Mouse (Mus musculus) hindbrain, embryonic 10.5 days (tissue): Measurements from ENCODE around the gene Osbp2. TPM values are rescaled to one million over a fixed set of nuclear protein-coding genes. Genes with fewer than 3 reads are reported as not detected.

Experiments used
- DNase-seq: peaks from one replicate; pipeline ENCODE4 v3.0.0-alpha.2; 2017; ENCODE audit warnings: low spot score
- H3K27ac ChIP-seq: fragments of 300-500 bp; sonication (generic); 2 replicates; pipeline ENCODE4 v1.5.1; 2016; ENCODE audit warnings: mild to moderate bottlenecking, moderate library complexity
- H3K27me3 ChIP-seq: fragments of 300-500 bp; sonication (generic); 2 replicates; pipeline ENCODE4 v1.6.1; 2016; ENCODE audit warnings: mild to moderate bottlenecking; ENCODE audit not compliant: poor library complexity, insufficient read depth, severe bottlenecking
- H3K36me3 ChIP-seq: fragments of 300-500 bp; sonication (generic); 2 replicates; pipeline ENCODE4 v1.6.1; 2016; ENCODE audit warnings: mild to moderate bottlenecking, moderate library complexity
- H3K4me1 ChIP-seq: fragments of 300-500 bp; sonication (generic); replicated peaks from 2 replicates; pipeline ENCODE4 v1.6.1; 2016; ENCODE audit warnings: mild to moderate bottlenecking
- H3K4me3 ChIP-seq: fragments of 300-500 bp; sonication (generic); 2 replicates; pipeline ENCODE4 v1.5.1; 2016; ENCODE audit warnings: mild to moderate bottlenecking, moderate library complexity
- H3K9me3 ChIP-seq: fragments of 300-500 bp; sonication (generic); 2 replicates; pipeline ENCODE4 v1.6.1; 2016; ENCODE audit warnings: mild to moderate bottlenecking, moderate library complexity
- WGBS: fragments of 180-500 bp; shearing (Covaris S2); methylation state at CpG from one replicate; pipeline ENCODE4 v1.1.7; 2016; 5-methylcytosine and 5-hydroxymethylcytosine counted together
- polyA plus RNA-seq: library from polyadenylated mRNA; unstranded; fragments of >200 nt; fragmentation: Nextera tagmentation; extraction: Ambion mirVana; gene quantifications from 2 replicates; pipeline ENCODE4 v1.2.1, GENCODE M21; 2016

Osbp2 gene
- polyA plus RNA-seq, 1 experiment from 2014 or later, result 2.5 TPM

DNA sequence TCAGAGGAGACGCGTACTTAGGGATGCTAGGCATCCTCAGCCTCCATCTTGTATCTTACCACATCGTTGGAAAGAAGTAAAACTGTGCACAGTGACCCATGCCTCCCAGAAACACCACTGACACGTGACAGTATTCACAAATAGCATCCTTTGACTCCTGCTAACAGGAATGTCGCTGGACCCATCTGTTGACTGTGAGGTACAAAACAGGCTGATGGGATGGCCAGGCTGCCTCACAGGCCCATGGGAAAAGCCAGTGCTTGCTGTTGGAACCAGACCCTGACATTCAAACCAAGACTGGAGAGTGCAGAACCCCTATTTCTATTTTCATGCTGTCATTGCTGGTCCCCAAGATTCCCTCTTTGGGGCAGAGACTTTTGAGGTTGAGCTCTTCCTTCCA is 5.8 kb downstream of the Osbp2 start:
- 0 out of 2 replicates have a peak, but pooled peaks cover 2% of the 10 kb centered on the region for H3K9me3 ChIP-seq
- H3K27me3 ChIP-seq, result peaks cover 18% of the 10 kb centered on the region
- no peak overlapping the region for H3K27ac ChIP-seq
- WGBS, result 74% methylated on average over 5 of the region's 5 CpGs
- no peak overlapping the region for H3K4me3 ChIP-seq
- no peaks in the 10 kb centered on the region for H3K4me1 ChIP-seq
- no peaks in the 10 kb centered on the region for H3K36me3 ChIP-seq
- DNase-seq, result no peak

GRCm38 (mm10) chr11:3855846-3856245 is 7.9 kb downstream of the Osbp2 start:
- H3K9me3 ChIP-seq, result 0 out of 2 replicates have a peak, but pooled peaks cover 2% of the 10 kb centered on the region
- no peak overlapping the region for H3K27ac ChIP-seq
- H3K27me3 ChIP-seq, result no peaks in the 10 kb centered on the region
- DNase-seq, result no peak
- H3K4me1 ChIP-seq, result no peaks in the 10 kb centered on the region
- 87% methylated on average over 5 of the region's 5 CpGs for WGBS
- no peaks in the 10 kb centered on the region for H3K36me3 ChIP-seq
- H3K4me3 ChIP-seq, result no peak overlapping the region

DNA sequence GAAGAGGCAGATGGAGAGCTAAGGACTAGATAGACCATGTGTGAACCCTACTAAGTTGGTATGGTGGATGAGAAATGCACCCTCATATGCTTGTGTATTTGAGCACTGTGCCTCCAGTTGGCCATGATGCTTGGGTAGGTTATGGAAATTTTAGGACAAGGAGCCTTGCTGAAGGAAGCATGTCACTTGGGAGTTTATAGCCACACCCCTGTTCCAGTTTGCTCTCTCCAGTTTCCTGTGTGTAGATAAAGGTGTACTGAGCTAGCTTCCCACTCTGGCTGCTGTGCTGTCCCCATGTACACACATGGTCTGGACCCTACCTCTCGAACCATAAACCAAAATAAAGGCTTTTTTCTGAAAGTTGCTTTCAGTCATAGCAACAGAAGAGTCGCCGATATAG is 9.5 kb downstream of the Osbp2 start:
- Histone ChIP-seq H3K27ac (no peak overlapping the region), H3K36me3 (no peaks in the 10 kb centered on the region), H3K4me3 (no peak overlapping the region), H3K27me3 (no peaks in the 10 kb centered on the region), H3K9me3 (peaks cover 2% of the 10 kb centered on the region; the same call in 1 of the 2 replicates), H3K4me1 (no peaks in the 10 kb centered on the region)
- WGBS, result 90% methylated on average over 3 of the region's 3 CpGs
- DNase-seq, result no peak

DNA sequence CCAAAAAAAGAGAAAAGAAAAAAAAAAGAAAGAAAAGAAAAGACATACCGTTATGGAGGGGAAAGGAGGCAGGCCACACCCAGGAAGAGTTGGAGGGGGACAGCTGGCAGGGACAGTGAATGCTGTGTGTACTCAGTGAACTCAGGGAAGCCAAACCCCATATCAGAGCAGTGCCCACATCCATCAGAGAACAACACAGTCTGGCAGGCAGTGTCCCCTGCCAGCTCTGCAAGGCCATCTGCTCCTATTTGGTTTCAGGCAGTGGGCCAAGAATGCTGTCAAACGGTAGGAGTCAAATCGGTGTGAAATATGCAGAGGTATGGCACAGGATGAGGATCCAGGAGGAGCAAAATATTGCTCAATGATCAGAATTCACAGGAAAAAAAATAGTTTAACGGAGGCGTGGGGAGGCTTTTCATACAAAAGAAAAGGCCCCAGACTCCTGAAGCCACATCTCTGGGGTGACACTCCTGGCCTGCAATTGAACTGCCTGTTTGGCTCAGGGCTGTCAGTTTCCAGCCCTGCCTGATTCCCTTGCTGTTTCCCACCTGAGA is 10.1 kb downstream of the Osbp2 start:
- WGBS, result 84% methylated on average over 5 of the region's 5 CpGs
- no peaks in the 10 kb centered on the region for H3K4me1 ChIP-seq
- no peak for DNase-seq
- no peak overlapping the region for H3K27ac ChIP-seq
- H3K36me3 ChIP-seq, result no peaks in the 10 kb centered on the region
- H3K4me3 ChIP-seq, result no peak overlapping the region
- peaks cover 2% of the 10 kb centered on the region; the same call in 1 of the 2 replicates for H3K9me3 ChIP-seq
- H3K27me3 ChIP-seq, result no peaks in the 10 kb centered on the region

- WGBS, result 96% methylated on average over 10 of the region's 10 CpGs
- no peak overlapping the region for H3K4me3 ChIP-seq
- H3K27ac ChIP-seq, result no peak overlapping the region
- H3K4me1 ChIP-seq, result no peaks in the 10 kb centered on the region
- no peaks in the 10 kb centered on the region for H3K27me3 ChIP-seq
- no peaks in the 10 kb centered on the region for H3K36me3 ChIP-seq
- no peak for DNase-seq
- H3K9me3 ChIP-seq, result peaks cover 2% of the 10 kb centered on the region; the same call in 1 of the 2 replicates
Observed at GRCm38 (mm10) chr11:3853031-3853430, 10.7 kb downstream of the Osbp2 start.

DNA sequence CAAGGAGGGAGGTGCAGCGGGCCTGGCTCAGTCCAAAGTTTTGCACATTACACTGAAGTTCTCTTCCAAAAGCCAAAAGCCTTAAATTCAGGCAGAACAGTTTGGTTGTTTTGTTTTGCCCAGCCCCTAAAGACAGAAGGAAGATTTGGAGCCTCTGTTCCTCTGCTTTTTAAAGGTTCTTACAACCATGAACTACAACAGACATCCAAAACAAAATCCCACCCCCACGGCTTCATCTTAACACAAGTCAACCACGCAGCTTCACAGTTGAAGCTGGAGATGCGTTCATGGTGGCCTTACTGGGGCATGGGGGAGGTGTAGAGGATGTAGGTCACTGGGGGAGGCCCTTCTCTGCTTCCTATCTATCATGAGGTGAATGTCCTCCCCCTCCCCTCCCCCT is 11.8 kb downstream of the Osbp2 start:
- peaks cover 2% of the 10 kb centered on the region; the same call in 1 of the 2 replicates for H3K9me3 ChIP-seq
- H3K36me3 ChIP-seq, result no peaks in the 10 kb centered on the region
- H3K27me3 ChIP-seq, result no peaks in the 10 kb centered on the region
- no peaks in the 10 kb centered on the region for H3K4me1 ChIP-seq
- no peak overlapping the region for H3K4me3 ChIP-seq
- no peak overlapping the region for H3K27ac ChIP-seq
- WGBS, result 82% methylated on average over 4 of the region's 4 CpGs
- no peak for DNase-seq

- Histone ChIP-seq H3K4me3 (no peak overlapping the region), H3K27me3 (no peaks in the 10 kb centered on the region), H3K36me3 (no peaks in the 10 kb centered on the region), H3K4me1 (no peaks in the 10 kb centered on the region), H3K27ac (no peak overlapping the region), H3K9me3 (peaks cover 2% of the 10 kb centered on the region; the same call in 1 of the 2 replicates)
- DNase-seq, result no peak
- WGBS, result 77% methylated on average over 5 of the region's 5 CpGs
Observed at GRCm38 (mm10) chr11:3850746-3851277, 12.9 kb downstream of the Osbp2 start.

- no peak for DNase-seq
- 80% methylated on average over 2 of the region's 2 CpGs for WGBS
- Histone ChIP-seq H3K4me3 (no peak overlapping the region), H3K27me3 (no peaks in the 10 kb centered on the region), H3K4me1 (no peaks in the 10 kb centered on the region), H3K36me3 (no peaks in the 10 kb centered on the region), H3K9me3 (peaks cover 2% of the 10 kb centered on the region; the same call in 1 of the 2 replicates), H3K27ac (no peak overlapping the region)
Observed at GRCm38 (mm10) chr11:3850315-3850614, 13.4 kb downstream of the Osbp2 start.

GRCm38 (mm10) chr11:3849469-3850314 is 14.0 kb downstream of the Osbp2 start:
- Histone ChIP-seq H3K27ac (no peak overlapping the region), H3K27me3 (no peaks in the 10 kb centered on the region), H3K36me3 (no peaks in the 10 kb centered on the region), H3K4me1 (no peaks in the 10 kb centered on the region), H3K4me3 (no peak overlapping the region), H3K9me3 (no peaks in the 10 kb centered on the region; the same call in 1 of the 2 replicates)
- WGBS, result 81% methylated on average over 15 of the region's 15 CpGs
- DNase-seq, result peak; percentile 5

- WGBS, result 66% methylated on average over 2 of the region's 2 CpGs
- H3K27ac ChIP-seq, result no peak overlapping the region
- no peak for DNase-seq
- no peak overlapping the region for H3K4me3 ChIP-seq
- no peaks in the 10 kb centered on the region for H3K27me3 ChIP-seq
- H3K4me1 ChIP-seq, result no peaks in the 10 kb centered on the region
- no peaks in the 10 kb centered on the region; the same call in 1 of the 2 replicates for H3K9me3 ChIP-seq
- no peaks in the 10 kb centered on the region for H3K36me3 ChIP-seq
Observed at GRCm38 (mm10) chr11:3846351-3846750, 17.4 kb downstream of the Osbp2 start.

DNA sequence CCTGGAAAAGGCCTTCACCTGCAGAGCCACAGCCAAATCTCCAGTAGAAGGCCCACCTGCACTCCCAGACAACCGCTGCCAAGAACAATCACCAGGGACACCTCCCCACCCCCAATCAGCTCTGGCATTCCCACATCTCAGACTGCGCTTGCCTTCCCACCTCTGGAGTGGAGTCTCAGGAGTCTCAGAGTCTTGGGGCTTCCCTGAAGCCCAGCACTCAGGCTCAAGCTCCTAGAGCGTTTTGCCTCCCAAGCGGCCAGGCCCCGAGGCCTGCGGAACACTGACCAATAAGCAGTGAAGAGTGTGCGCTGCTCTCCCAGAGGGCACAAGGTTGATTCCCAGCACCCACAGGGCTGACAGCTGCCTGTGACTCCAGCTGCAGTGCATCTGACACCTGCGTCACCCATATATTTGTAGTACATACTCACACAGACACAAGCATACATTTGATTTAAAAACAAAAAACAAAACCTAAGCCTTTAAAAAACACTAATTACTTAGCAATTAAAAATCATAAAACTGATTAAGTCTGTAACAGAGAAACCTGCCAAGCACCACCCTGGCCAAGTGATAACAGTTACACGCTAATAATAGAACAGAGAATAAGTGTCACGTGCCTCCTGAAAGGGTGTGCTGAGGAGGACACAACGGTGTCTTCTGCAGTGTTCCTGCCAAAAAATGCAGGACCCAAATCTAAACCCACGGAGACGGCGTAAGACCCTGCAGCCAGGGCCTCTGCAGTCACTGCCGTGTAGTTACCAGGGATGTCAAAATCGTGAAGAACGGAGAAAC is 19.6 kb downstream of the Osbp2 start:
- H3K4me3 ChIP-seq, result no peak overlapping the region
- no peak overlapping the region for H3K27ac ChIP-seq
- no peak for DNase-seq
- no peaks in the 10 kb centered on the region for H3K36me3 ChIP-seq
- no peaks in the 10 kb centered on the region for H3K27me3 ChIP-seq
- no peaks in the 10 kb centered on the region for H3K9me3 ChIP-seq
- WGBS, result 82% methylated on average over 17 of the region's 17 CpGs
- H3K4me1 ChIP-seq, result no peaks in the 10 kb centered on the region

- 69% methylated on average over 4 of the region's 4 CpGs for WGBS
- no peak overlapping the region for H3K4me3 ChIP-seq
Observed at GRCm38 (mm10) chr11:3835271-3835670, 28.4 kb downstream of the Osbp2 start.

More at GRCm38 (mm10) chr11:3835271-3835670, 28.4 kb downstream of the Osbp2 start:
- peaks cover 10% of the 10 kb centered on the region for H3K4me1 ChIP-seq
- no peaks in the 10 kb centered on the region for H3K9me3 ChIP-seq
- H3K36me3 ChIP-seq, result no peaks in the 10 kb centered on the region
- no peak for DNase-seq
- no peak overlapping the region for H3K27ac ChIP-seq
- 0 out of 2 replicates have a peak, but pooled peaks cover 6% of the 10 kb centered on the region for H3K27me3 ChIP-seq
